Mouse (Mus musculus): ENCODE measurements around the gene Tma16.

- no peak for TF ChIP-seq CTCF (IDR thresholded peaks at IDR 0.05; ENCODE audit: borderline replicate concordance, extremely low read depth, insufficient read depth, insufficient read length)
- TF ChIP-seq POLR2A (IDR thresholded peaks at IDR 0.05; ENCODE audit: borderline replicate concordance, extremely low read depth, insufficient read depth, insufficient read length, poor library complexity, severe bottlenecking), result no peak
Measured at GRCm38 (mm10) chr8:66436804-66437203, 49.5 kb downstream of the Tma16 start.
